Comparison of ENCODE assay signal across 16 mouse cellular contexts in the genomic region with DNA sequence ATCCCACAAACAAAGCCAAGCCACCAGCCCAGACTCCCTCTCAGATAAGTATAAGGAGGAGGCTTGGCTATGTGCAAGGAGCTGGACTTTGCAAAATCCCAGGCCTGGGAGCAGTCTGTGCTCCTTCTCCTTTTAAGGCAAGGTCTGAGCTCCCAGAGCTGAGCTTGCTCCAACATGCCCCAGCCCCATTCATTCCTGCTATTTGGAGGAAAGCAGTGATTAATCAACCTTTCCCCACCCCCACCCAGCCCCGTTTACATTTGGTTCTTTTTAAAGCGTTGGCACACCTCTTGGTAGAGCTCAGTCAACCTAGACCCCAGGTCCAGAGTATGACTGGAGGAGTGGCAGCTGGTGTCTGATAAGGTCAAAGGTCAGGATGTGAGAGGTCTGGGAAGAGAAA. TPM values are rescaled to one million over a fixed set of nuclear protein-coding genes. Genes with fewer than 3 reads are reported as not detected.
A peak's percentile ranks its signal among the peaks of the same experiment; 100 is the strongest.
DNase-seq lines count a peak whose midpoint lies in the region; ATAC-seq and TF ChIP-seq lines count a peak whose summit lies in the region.
"Had no signal": no experiment of that assay in that cellular context is flagged by ENCODE, and none has a peak within 500 bp of the region (broad histone marks: within the 10 kb centered on the region; RNA-seq: fewer than 3 reads in every experiment).

No protein-coding gene starts in this region.

- no peak for TF ChIP-seq EP300 in heart, adult 2 months (IDR thresholded peaks at IDR 0.05; ENCODE audit: insufficient read depth, low read depth, low read length)

- intact Hi-C loops in heart, adult 2 months (cut with DNase I) = no loop called here

- no peaks in the 10 kb centered on the region for H3K4me1 ChIP-seq in heart, adult 2 months (ENCODE audit: control insufficient read depth, insufficient read depth, low read length)
- H3K4me1 ChIP-seq in kidney, embryonic 15.5 days = peaks cover 6% of the 10 kb centered on the region; the same call in 1 of the 2 replicates
- peaks cover 3% of the 10 kb centered on the region; the same call in 1 of the 2 replicates for H3K4me1 ChIP-seq in intestine, postnatal 0 days (replicated peaks; ENCODE audit: control insufficient read depth, insufficient read depth, low read length)
- H3K4me1 ChIP-seq in midbrain, embryonic 15.5 days = no peaks in the 10 kb centered on the region
- H3K4me1 ChIP-seq: neural tube, embryonic 13.5 days had no signal

- TF ChIP-seq POLR2A in heart, adult 2 months (IDR thresholded peaks at IDR 0.05; ENCODE audit: insufficient read depth, low read depth, low read length) = no peak

- no peak overlapping the region for H3K27ac ChIP-seq in heart, adult 2 months
- no peak overlapping the region for H3K27ac ChIP-seq in kidney, embryonic 15.5 days
- no peak overlapping the region for H3K27ac ChIP-seq in intestine, postnatal 0 days (ENCODE audit: low read depth, low read length)
- H3K27ac ChIP-seq in midbrain, embryonic 15.5 days = no peak overlapping the region
- H3K27ac ChIP-seq: neural tube, embryonic 13.5 days had no signal

- no peak overlapping the region for H3K4me2 ChIP-seq in kidney, embryonic 15.5 days
- H3K4me2 ChIP-seq in intestine, postnatal 0 days (replicated peaks; ENCODE audit: low read depth) = no peak overlapping the region
- no peak overlapping the region for H3K4me2 ChIP-seq in midbrain, embryonic 15.5 days
- H3K4me2 ChIP-seq: neural tube, embryonic 13.5 days had no signal

- no peak overlapping the region for H3K4me3 ChIP-seq in heart, adult 2 months
- H3K4me3 ChIP-seq in kidney, embryonic 15.5 days (replicated peaks) = no peak overlapping the region
- no peak overlapping the region for H3K4me3 ChIP-seq in intestine, postnatal 0 days (ENCODE audit: low read depth, low read length)
- H3K4me3 ChIP-seq in midbrain, embryonic 15.5 days = no peak overlapping the region
- H3K4me3 ChIP-seq: megakaryocyte, embryonic 14.5 days; neural tube, embryonic 13.5 days had no signal

- 39% methylated on average over 2 of the region's 2 CpGs for WGBS in heart, adult 2 months
- 11% methylated on average over 2 of the region's 2 CpGs for WGBS in kidney, embryonic 15.5 days
- 14% methylated on average over 2 of the region's 2 CpGs for WGBS in intestine, postnatal 0 days
- 23% methylated on average over 2 of the region's 2 CpGs for WGBS in midbrain, embryonic 15.5 days

- no peak for TF ChIP-seq CTCF in heart, adult 2 months (IDR thresholded peaks at IDR 0.05)
- no peak for TF ChIP-seq CTCF in intestine, postnatal 0 days (IDR thresholded peaks at IDR 0.05; ENCODE audit: low read depth)

- H3K36me3 ChIP-seq in heart, adult 2 months (ENCODE audit: control insufficient read depth, insufficient read depth, low read length) = no peaks in the 10 kb centered on the region
- no peaks in the 10 kb centered on the region for H3K36me3 ChIP-seq in kidney, embryonic 15.5 days
- H3K36me3 ChIP-seq in intestine, postnatal 0 days (ENCODE audit: control insufficient read depth, insufficient read depth) = 0 out of 2 replicates have a peak, but pooled peaks cover 5% of the 10 kb centered on the region
- H3K36me3 ChIP-seq in midbrain, embryonic 15.5 days (replicated peaks) = no peaks in the 10 kb centered on the region
- H3K36me3 ChIP-seq: neural tube, embryonic 13.5 days had no signal

- no peaks in the 10 kb centered on the region for H3K79me2 ChIP-seq in heart, adult 2 months (replicated peaks; ENCODE audit: control insufficient read depth, insufficient read depth, low read length)

- H3K9me3 ChIP-seq in kidney, embryonic 15.5 days (replicated peaks) = no peaks in the 10 kb centered on the region
- H3K9me3 ChIP-seq in intestine, postnatal 0 days (ENCODE audit: control insufficient read depth) = no peaks in the 10 kb centered on the region
- no peaks in the 10 kb centered on the region for H3K9me3 ChIP-seq in midbrain, embryonic 15.5 days
- H3K9me3 ChIP-seq: neural tube, embryonic 13.5 days had no signal

- peak; percentile 49; the same call in 1 of the 2 replicates for ATAC-seq in kidney, embryonic 15.5 days (replicated peaks; ENCODE audit: low FRiP score)
- peak; percentile 51 for ATAC-seq in intestine, postnatal 0 days
- ATAC-seq in megakaryocyte-erythroid progenitor cell, adult 5-6 weeks (replicated peaks; ENCODE audit: low FRiP score, low TSS enrichment, poor library complexity, severe bottlenecking) = no peak
- ATAC-seq in midbrain, embryonic 15.5 days (replicated peaks) = no peak
- ATAC-seq: inflammation-experienced regulatory T-cells, adult 6 months; Patski had no signal

- H3K27me3 ChIP-seq in heart, adult 2 months (ENCODE audit: control insufficient read depth, insufficient read depth, low read length) = no peaks in the 10 kb centered on the region
- no peaks in the 10 kb centered on the region for H3K27me3 ChIP-seq in kidney, embryonic 15.5 days
- no peaks in the 10 kb centered on the region for H3K27me3 ChIP-seq in intestine, postnatal 0 days (replicated peaks; ENCODE audit: control insufficient read depth, insufficient read depth, low read length)
- H3K27me3 ChIP-seq in midbrain, embryonic 15.5 days (replicated peaks) = no peaks in the 10 kb centered on the region
- H3K27me3 ChIP-seq: neural tube, embryonic 13.5 days; Patski had no signal

- peak; percentile 92 for DNase-seq in heart, adult 11 months
- DNase-seq in heart, adult 2 months = no peak
- DNase-seq in kidney, postnatal 10 days = no peak
- DNase-seq in ES-CJ7 (ENCODE audit: low read depth, low spot score) = peak; percentile 52
- DNase-seq: adrenal gland, adult 2 months; cerebellum, adult 11-12 months; right cerebral cortex, postnatal 4 days; thymus, postnatal 14 days had no signal

- H3K9ac ChIP-seq in heart, adult 2 months (ENCODE audit: low read depth, low read length) = no peak overlapping the region
- H3K9ac ChIP-seq in kidney, embryonic 15.5 days = no peak overlapping the region
- H3K9ac ChIP-seq in intestine, postnatal 0 days (ENCODE audit: low read depth, low read length) = no peak overlapping the region
- H3K9ac ChIP-seq in midbrain, embryonic 15.5 days = no peak overlapping the region
- H3K9ac ChIP-seq: neural tube, embryonic 13.5 days had no signal

RNA-seq across cellular contexts. Expression of a gene that starts 16.0 kb away (rescaled TPM):
- 1 to 10 TPM; 2.2 to 2.3 TPM for total RNA-seq in heart, adult 2 months (2021)
- 6.7 and 10.4 TPM in 2 replicates for polyA plus RNA-seq in heart, adult 2 months (2012; rRNA removed)
- polyA plus RNA-seq in kidney, embryonic 15.5 days (2015; fragmentation: Nextera tagmentation; extraction: Ambion mirVana) = 43.5 and 48.3 TPM in 2 replicates
- polyA plus RNA-seq in intestine, postnatal 0 days (2015; fragmentation: Nextera tagmentation; extraction: Ambion mirVana) = 12.4 and 13.1 TPM in 2 replicates
- total RNA-seq in megakaryocyte-erythroid progenitor cell, adult 5-6 weeks (2014; fragmentation: Nextera tagmentation) = not detected in 2 replicates
- total RNA-seq in megakaryocyte-erythroid progenitor cell, adult 5-6 weeks (2017) = not detected in 2 replicates
- 108 and 112 TPM in 2 replicates for polyA plus RNA-seq in midbrain, embryonic 15.5 days (2015; fragmentation: Nextera tagmentation; extraction: Ambion mirVana)
- polyA plus RNA-seq: inflammation-experienced regulatory T-cells, adult 6 months had no signal

RNA-seq across cellular contexts. Expression of a gene that starts 34.5 kb away (rescaled TPM):
- total RNA-seq in heart, adult 2 months (2021) = 1 to 10 TPM; 3.7 to 4.7 TPM
- polyA plus RNA-seq in heart, adult 2 months (2012; rRNA removed) = 4.8 and 6.4 TPM in 2 replicates
- 0.95 and 3.4 TPM in 2 replicates for polyA plus RNA-seq in kidney, embryonic 15.5 days (2015; fragmentation: Nextera tagmentation; extraction: Ambion mirVana)
- 11.8 and 13.5 TPM in 2 replicates for polyA plus RNA-seq in intestine, postnatal 0 days (2015; fragmentation: Nextera tagmentation; extraction: Ambion mirVana)
- total RNA-seq in megakaryocyte-erythroid progenitor cell, adult 5-6 weeks (2014; fragmentation: Nextera tagmentation) = not detected in 2 replicates
- not detected in 2 replicates for total RNA-seq in megakaryocyte-erythroid progenitor cell, adult 5-6 weeks (2017)
- 0.34 and 0.41 TPM in 2 replicates for polyA plus RNA-seq in midbrain, embryonic 15.5 days (2015; fragmentation: Nextera tagmentation; extraction: Ambion mirVana)
- polyA plus RNA-seq: inflammation-experienced regulatory T-cells, adult 6 months had no signal

RNA-seq across cellular contexts. Expression of a gene that starts 45.5 kb away (rescaled TPM):
- total RNA-seq in heart, adult 2 months (2021) = 100 to 1,000 TPM; 325 to 370 TPM
- polyA plus RNA-seq in heart, adult 2 months (2012; rRNA removed) = 185 and 239 TPM in 2 replicates
- 210 and 234 TPM in 2 replicates for polyA plus RNA-seq in kidney, embryonic 15.5 days (2015; fragmentation: Nextera tagmentation; extraction: Ambion mirVana)
- 257 and 271 TPM in 2 replicates for polyA plus RNA-seq in intestine, postnatal 0 days (2015; fragmentation: Nextera tagmentation; extraction: Ambion mirVana)
- 98.7 and 119 TPM in 2 replicates for total RNA-seq in megakaryocyte-erythroid progenitor cell, adult 5-6 weeks (2014; fragmentation: Nextera tagmentation)
- total RNA-seq in megakaryocyte-erythroid progenitor cell, adult 5-6 weeks (2017) = 34.5 and 46.8 TPM in 2 replicates
- polyA plus RNA-seq in midbrain, embryonic 15.5 days (2015; fragmentation: Nextera tagmentation; extraction: Ambion mirVana) = 135 and 138 TPM in 2 replicates

Comparison
In these comparisons a context has a peak if more than half of its experiments do, and no peak if none do; other contexts are left out.
1. DNase-seq: peak in heart, adult 11 months (single experiment) and ES-CJ7 (single experiment); none in heart, adult 2 months (0 of 2) and kidney, postnatal 10 days (single experiment).
2. ATAC-seq: peak in kidney, embryonic 15.5 days (single experiment) and intestine, postnatal 0 days (single experiment); none in megakaryocyte-erythroid progenitor cell, adult 5-6 weeks (single experiment) and midbrain, embryonic 15.5 days (single experiment).